Mouse (Mus musculus) bone marrow macrophage, adult 2 months (primary cell): ENCODE measurements around the gene Prn.

Experiments
- CTCF ChIP-seq: IDR thresholded peaks from 2 replicates; pipeline ENCODE4 v1.5.1; 2012; ENCODE audit warnings: low read depth, mild to moderate bottlenecking, low read length, moderate library complexity
- POLR2A ChIP-seq: IDR thresholded peaks from 2 replicates; pipeline ENCODE4 v1.6.1; 2012; ENCODE audit warnings: mild to moderate bottlenecking, low read depth, low read length, borderline replicate concordance

GRCm38 (mm10) chr2:131961671-131962070, 51.9 kb downstream of the Prn start:
- TF ChIP-seq CTCF (no peak), POLR2A (no peak)
